Mouse (Mus musculus) embryonic facial prominence, embryonic 15.5 days (tissue): ENCODE data around the gene Ints13. TPM values are rescaled to one million over a fixed set of nuclear protein-coding genes. Genes with fewer than 3 reads are reported as not detected.

Experiments
- ATAC-seq: fragments of 200-750 bp; cut with Nextera tagmentation; 2 replicates; pipeline ENCODE4 v1.8.0; 2017; ENCODE audit warnings: low read depth, moderate TSS enrichment; ENCODE audit not compliant: insufficient number of reproducible peaks, low FRiP score, low TSS enrichment
- H3K27ac ChIP-seq: fragments of 300-500 bp; sonication (generic); replicated peaks from 2 replicates; pipeline ENCODE4 v1.5.1; 2015; ENCODE audit warnings: mild to moderate bottlenecking, inconsistent platforms
- H3K27me3 ChIP-seq: fragments of 300-500 bp; sonication (generic); 2 replicates; pipeline ENCODE4 v1.6.1; 2015; ENCODE audit warnings: inconsistent platforms
- H3K36me3 ChIP-seq: fragments of 300-500 bp; sonication (generic); 2 replicates; pipeline ENCODE4 v1.6.1; 2015; ENCODE audit warnings: mild to moderate bottlenecking, inconsistent platforms
- H3K4me1 ChIP-seq: fragments of 300-500 bp; sonication (generic); 2 replicates; pipeline ENCODE4 v1.6.1; 2015; ENCODE audit warnings: inconsistent platforms
- H3K4me2 ChIP-seq: fragments of 300-500 bp; sonication (generic); replicated peaks from 2 replicates; pipeline ENCODE4 v1.6.1; 2015; ENCODE audit warnings: mild to moderate bottlenecking, inconsistent platforms
- H3K4me3 ChIP-seq: fragments of 300-500 bp; sonication (generic); replicated peaks from 2 replicates; pipeline ENCODE4 v1.5.1; 2015; ENCODE audit warnings: mild to moderate bottlenecking, inconsistent platforms
- H3K9ac ChIP-seq: fragments of 300-500 bp; sonication (generic); 2 replicates; pipeline ENCODE4 v1.6.1; 2015; ENCODE audit warnings: inconsistent platforms
- H3K9me3 ChIP-seq: fragments of 300-500 bp; sonication (generic); replicated peaks from 2 replicates; pipeline ENCODE4 v1.6.1; 2016; ENCODE audit warnings: inconsistent platforms
- WGBS: fragments of 180-500 bp; shearing (Covaris S2); methylation state at CpG from one replicate; pipeline ENCODE4 v1.1.7; 2015; 5-methylcytosine and 5-hydroxymethylcytosine counted together
- polyA plus RNA-seq: library from polyadenylated mRNA; unstranded; fragments of >200 nt; fragmentation: Nextera tagmentation; extraction: Ambion mirVana; gene quantifications from 2 replicates; pipeline ENCODE4 v1.2.1, GENCODE M21; 2015

The Ints13 gene
- polyA plus RNA-seq, 1 experiment from 2014 or later: 56.2 TPM

DNA sequence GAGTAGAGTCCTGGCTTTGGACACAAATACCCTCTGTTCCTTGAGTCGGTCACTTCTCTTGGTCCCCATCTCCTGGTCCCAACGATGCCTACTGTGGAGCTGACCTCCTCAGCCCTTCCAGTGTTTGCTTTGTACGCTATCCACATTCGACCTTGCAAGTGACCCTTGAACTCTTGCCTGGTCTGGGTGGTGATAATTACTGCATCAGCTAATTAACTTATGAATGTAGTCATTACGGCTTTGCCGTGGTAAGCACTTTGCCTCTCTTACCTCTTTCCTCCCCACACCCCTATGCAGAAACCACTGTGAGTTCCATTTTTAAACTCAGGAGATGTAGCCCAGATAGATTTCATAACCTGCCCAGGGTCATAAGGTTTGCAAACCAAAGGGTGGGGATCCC is 77.4 kb downstream of the Ints13 start:
- Histone ChIP-seq H3K4me1 (peaks cover 15% of the 10 kb centered on the region), H3K4me3 (no peak overlapping the region), H3K4me2 (0 out of 2 replicates have a peak overlapping the region, but pooled peaks have one; percentile 4), H3K27me3 (peaks cover 9% of the 10 kb centered on the region; the same call in 1 of the 2 replicates), H3K36me3 (no peaks in the 10 kb centered on the region), H3K27ac (no peak overlapping the region), H3K9me3 (no peaks in the 10 kb centered on the region), H3K9ac (no peak overlapping the region)
- no peak for ATAC-seq
- WGBS: 58% methylated on average over 6 of the region's 6 CpGs

Other genes starting within 250 kb of the Ints13 start
- gene Itpr2, start 75.6 kb downstream of the Ints13 start, polyA plus RNA-seq: 13.3 and 14.4 TPM in 2 replicates
- gene Fgfr1op2, start 632 bp downstream of the Ints13 start, polyA plus RNA-seq: 91.4 and 92.5 TPM in 2 replicates
- gene Med21, start 64.7 kb upstream of the Ints13 start, polyA plus RNA-seq: 131 and 139 TPM in 2 replicates
- gene Tm7sf3, start 65.0 kb upstream of the Ints13 start, polyA plus RNA-seq: 47.2 and 47.9 TPM in 2 replicates
- 16.7 and 16.9 TPM in 2 replicates for gene Stk38l, start 147.2 kb upstream of the Ints13 start, polyA plus RNA-seq
- 7.2 and 11.5 TPM in 2 replicates for gene Arntl2, start 218.2 kb upstream of the Ints13 start, polyA plus RNA-seq